Mouse (Mus musculus) ES-E14 (cell line): Measurements from ENCODE around the gene Myo1d.

Experiments used
- CHD2 ChIP-seq: IDR thresholded peaks from 2 replicates; pipeline ENCODE4 v1.6.1; 2014; ENCODE audit warnings: mild to moderate bottlenecking, low read depth, low read length, inconsistent platforms
- HCFC1 ChIP-seq: IDR thresholded peaks from 2 replicates; pipeline ENCODE4 v1.6.1; 2012; ENCODE audit warnings: low read length, inconsistent platforms, borderline replicate concordance; ENCODE audit not compliant: insufficient read depth
- MAFK ChIP-seq: IDR thresholded peaks from 2 replicates; pipeline ENCODE4 v1.6.1; 2014; ENCODE audit warnings: mild to moderate bottlenecking, low read depth, low read length, inconsistent platforms; ENCODE audit not compliant: insufficient read depth
- ZC3H11A ChIP-seq: IDR thresholded peaks from 2 replicates; pipeline ENCODE4 v1.6.1; 2012; ENCODE audit warnings: low read depth, mild to moderate bottlenecking, inconsistent platforms, low read length, borderline replicate concordance
- ZNF384 ChIP-seq: IDR thresholded peaks from 2 replicates; pipeline ENCODE4 v1.6.1; 2012; ENCODE audit warnings: low read depth, low read length, inconsistent platforms

- no peak for TF ChIP-seq CHD2
- no peak for TF ChIP-seq HCFC1
- TF ChIP-seq MAFK, result no peak
- TF ChIP-seq ZC3H11A, result no peak
- TF ChIP-seq ZNF384, result no peak
Observed at GRCm38 (mm10) chr11:80771186-80771585, 8.6 kb downstream of the Myo1d start.
